Mouse (Mus musculus): ENCODE results near the gene 7420426K07Rik.

Gene 7420426K07Rik

DNA sequence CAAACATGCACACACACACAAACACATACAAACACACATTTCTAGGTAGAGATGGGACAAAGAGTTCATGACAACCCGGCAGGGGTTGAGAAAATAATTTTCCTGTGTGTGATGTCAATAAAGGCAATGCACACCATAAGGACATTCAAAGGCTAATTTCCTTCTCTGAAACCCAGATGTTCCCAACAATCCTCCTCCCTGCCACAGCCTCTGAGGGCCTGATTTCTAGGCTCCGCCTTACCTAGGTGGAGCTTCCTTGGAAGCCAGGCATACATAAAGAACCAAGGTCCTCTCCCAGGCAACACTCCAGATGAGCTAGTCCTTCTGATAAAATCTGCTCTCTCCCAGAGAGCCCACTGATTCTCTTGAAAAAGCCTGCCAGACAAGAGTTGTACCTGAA lies at the start of gene 7420426K07Rik:
7420426K07Rik (plus strand) TSS at position 301 of the 400 bp plus-strand sequence.
- no peak for DNase-seq

DNA sequence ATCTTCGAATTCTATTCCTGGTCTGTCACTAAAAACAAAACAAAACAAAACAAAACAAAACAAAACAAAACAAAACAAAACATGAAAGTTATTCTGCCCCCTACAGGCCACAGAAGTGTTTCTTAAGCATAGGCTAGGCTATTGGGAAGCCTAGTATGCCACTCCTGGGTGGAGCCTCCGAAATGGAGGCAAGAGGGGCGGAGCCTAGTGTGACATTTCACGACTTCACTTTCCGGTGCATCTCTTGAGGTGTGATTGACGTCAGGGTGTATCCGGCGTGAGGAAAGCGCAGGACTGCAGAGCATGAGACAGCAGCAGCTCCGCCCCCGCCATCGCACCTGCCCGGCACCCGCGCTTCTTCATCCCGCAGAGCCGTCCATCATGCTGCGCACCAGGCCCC lies 46.7 kb upstream of the 7420426K07Rik start, which contains the start of gene Prr23a2:
Prr23a2 (plus strand) TSS at position 285 of the 400 bp plus-strand sequence.
- no peak for DNase-seq

DNA sequence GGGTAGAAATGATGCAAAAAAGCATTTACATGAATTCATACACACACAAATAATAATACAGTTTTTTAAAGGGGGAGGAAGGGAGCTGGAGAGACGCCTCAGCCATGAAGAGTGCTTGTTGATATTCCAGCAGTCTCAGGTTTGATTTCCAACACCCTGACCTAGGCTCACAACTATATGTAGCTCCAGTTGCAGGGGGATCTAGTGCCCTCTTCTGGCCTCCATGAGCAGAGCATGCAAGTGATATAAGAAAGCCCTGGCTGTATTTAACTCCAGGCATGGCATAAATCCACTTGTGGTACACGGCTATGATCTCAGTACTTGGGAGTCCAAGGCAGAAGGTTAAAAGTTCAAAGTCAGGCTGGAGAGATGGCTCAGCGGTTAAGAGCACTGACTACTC lies 39.5 kb upstream of the 7420426K07Rik start:
- no peak for DNase-seq

DNA sequence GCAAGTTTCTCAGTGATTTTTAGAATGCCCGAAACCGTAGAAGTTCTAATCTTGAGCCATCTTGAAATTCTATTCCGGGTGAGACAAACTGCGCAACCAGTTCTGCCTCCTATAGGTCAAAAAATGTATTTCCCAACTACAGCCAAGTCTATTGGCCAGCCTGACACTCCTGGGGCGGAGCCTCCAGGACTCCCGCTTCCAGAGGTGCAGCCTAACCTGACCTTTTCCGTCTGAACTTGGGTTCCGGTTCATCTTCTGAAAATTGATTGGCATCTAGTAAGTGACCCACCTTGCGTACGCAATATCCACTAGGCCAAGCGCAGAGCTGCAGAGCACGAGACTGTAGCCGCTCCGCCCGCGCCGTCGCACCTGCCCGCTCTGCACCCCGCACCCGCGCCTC lies 38.3 kb upstream of the 7420426K07Rik start, which contains the start of gene Prr23a3:
Prr23a3 (plus strand) TSS at position 197 of the 400 bp plus-strand sequence.
- DNase-seq = no peak

DNA sequence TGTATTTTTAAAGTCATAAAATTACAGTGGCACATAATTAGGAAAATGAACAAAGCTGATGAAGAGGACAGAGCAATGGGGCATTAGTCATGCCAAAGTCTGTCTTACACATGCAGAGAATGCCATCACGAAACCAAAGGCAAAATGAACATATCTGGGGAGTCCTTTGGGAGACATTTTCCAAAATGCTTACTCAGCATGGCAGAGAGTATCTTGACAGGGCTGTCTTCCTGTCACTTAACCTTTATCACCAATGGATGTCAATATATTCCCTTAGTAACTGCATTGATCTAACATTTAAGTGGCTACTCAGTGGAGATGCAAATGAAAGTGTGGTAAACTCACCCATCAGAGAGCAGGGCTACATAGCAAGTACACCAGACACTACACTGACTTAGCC lies 1.4 kb upstream of the 7420426K07Rik start:
- DNase-seq = no peak

DNA sequence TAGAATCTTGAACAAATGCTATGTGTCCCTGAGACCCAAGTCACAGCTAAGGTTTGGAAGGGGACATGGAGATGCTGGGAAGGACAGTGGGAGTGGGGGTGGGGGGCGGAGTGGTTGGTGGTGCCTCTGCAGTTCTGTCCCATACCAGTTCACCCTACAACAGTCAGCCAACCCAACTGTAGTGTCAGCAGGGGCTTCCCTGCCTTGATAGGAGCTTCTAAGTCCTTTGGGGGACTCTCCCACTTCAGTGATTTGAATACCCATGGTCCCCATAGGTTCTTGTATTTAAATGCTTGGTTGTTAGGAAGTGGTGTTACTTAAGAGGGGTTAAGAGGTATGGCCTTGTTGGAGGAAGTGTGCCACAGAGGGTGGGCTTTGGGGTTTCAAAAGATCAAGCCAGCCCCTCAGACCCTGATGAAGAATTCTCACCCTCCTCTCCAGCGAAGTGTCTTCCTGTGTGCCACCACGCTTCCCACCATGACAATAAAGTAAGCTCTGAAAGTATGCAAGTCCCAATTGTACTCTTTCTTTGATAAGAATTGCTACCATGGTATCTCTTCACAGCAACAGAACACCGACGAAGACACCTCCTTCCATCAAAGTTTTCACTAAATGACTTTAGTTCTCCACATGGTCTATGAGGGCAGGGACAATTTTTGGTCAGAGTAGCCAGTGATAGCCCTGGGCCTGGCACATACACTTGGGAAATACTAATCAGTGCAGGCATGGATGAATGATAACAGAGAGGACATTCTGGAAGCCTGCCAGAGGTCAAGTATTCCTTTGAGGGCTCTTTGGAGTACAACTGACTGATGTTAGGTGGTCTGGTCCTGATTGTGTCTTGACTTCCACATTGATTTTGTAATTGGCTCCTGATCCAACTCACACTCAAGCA lies 18.0 kb downstream of the 7420426K07Rik start:
- DNase-seq = no peak

DNA sequence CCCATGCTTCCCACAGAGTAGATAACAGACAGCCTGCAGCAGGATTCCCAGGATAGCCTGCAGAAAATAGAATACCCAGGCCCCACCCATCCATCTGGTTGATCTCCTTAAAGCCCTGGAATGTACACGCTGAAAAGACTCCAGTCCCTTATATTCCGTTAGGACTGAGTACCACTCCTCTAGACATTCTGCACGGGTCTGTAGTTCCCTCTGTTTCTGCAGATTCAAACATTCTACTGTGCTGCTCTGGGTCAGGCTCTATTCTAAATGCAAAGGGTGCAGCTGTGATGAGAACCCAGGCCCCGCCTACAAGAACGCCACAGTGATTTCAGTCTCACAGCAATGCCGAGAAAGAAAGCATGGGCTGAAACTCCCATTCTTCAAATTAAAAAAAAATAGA lies 20.2 kb downstream of the 7420426K07Rik start:
- no peak for DNase-seq

DNA sequence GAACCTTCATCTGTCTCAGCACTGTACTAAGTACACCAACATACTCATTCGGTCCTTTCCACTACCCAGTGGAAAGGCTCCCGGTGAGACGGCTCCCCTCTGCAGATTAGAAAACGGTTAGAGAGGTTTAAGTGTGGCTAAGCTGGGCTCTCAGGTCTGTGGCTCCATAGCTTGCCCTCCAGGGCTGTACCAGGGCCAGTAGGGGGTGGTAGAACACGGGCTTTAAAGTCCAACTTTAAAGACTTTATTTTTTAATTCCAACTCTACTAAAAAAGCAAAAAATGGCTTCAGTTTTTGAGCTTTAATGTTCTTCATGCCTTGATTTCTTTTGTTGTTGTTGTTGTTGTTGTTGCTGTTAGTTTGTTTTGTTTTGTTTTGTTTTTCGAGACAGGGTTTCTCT lies 21.3 kb downstream of the 7420426K07Rik start:
- DNase-seq = no peak

DNA sequence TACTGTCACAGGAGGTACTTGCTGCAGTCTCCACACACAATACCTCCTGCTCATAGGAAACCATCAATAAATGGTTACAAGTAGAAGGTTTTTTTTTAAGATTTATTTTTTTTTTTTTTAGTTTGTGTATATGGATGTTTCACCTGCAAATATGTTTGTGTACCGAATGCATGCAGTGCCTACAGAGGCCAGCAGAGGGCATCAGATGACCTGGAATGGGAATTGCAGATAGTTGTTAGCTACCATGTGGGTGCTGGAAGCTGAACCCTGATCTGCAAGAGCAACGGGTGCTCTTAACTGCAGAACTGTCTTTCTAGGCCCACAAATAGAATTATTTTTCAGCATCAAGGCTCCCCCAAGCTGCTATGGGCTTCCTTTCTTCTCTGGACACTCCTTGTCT lies 26.6 kb downstream of the 7420426K07Rik start:
- no peak for DNase-seq

DNA sequence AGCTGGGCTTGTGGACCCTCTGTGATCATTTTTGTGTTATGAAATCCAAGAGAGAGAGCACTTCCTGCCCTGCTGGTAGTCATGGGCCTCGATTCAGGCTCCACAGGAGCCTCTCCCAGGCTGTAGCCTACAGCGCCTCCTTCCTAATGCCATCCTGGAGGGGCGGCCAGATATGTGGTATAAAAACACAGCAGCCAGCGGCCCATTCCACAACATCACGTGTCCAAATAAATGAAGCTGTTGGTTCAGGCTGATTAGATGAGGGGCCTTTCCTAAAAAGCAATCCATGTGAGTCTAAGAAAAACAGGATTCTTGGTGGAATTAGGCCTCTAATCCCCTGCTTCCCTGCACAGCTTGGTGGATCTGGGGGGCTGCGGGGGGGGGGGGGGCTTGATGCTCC lies 30.0 kb downstream of the 7420426K07Rik start:
- DNase-seq = no peak

DNA sequence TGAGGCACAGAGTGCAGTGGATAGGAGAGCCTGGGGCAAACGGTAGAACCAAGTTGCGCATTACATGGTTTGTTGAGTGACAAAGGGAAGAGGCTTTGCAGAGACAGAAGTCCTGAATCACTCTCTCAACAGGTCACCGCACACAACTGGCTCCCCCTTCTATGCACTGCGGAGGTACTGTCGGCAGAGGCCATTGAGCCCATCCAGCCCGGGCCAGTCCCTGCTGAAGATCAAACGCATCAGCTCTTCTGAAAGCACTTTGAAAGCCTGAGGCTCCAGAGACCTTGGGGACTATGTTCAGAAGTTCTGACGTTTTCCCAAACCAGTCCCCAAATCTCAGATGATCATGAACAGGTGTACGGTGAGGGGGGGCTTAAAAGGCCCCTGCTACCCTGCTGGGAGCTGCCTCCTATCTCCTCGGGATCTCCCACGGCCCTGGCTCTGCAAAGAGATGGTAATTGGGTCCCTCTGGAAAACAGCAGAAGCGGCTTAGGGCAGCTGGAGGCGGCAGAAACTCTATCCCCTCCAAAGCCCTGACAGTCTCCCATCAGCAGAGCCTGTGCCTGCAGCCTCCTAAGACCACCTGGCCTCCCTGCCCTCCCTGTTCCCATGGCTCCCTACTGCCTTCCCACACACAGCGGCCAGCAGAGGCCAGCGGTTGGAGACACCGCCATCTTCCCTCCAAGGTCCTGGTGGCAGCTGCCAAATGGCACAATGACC lies 32.4 kb downstream of the 7420426K07Rik start:
- no peak for DNase-seq

DNA sequence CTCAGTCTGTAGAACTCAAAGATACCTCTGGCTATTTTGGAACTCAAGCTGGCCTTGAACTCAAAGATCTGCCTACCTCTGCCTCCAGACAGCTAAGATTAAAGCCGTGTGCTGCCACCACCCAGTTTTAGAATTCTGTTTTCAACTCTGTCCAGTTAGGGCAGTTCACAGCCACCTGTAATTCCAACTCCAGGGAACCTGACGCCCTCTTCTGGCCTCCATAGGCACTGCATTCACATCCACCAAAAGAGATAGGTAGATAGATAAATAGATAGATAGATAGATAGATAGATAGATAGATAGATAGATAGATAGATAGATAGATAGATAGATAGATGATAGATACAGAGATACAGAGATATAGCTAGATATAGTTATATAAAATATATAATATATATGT lies 36.4 kb downstream of the 7420426K07Rik start:
- DNase-seq = no peak

DNA sequence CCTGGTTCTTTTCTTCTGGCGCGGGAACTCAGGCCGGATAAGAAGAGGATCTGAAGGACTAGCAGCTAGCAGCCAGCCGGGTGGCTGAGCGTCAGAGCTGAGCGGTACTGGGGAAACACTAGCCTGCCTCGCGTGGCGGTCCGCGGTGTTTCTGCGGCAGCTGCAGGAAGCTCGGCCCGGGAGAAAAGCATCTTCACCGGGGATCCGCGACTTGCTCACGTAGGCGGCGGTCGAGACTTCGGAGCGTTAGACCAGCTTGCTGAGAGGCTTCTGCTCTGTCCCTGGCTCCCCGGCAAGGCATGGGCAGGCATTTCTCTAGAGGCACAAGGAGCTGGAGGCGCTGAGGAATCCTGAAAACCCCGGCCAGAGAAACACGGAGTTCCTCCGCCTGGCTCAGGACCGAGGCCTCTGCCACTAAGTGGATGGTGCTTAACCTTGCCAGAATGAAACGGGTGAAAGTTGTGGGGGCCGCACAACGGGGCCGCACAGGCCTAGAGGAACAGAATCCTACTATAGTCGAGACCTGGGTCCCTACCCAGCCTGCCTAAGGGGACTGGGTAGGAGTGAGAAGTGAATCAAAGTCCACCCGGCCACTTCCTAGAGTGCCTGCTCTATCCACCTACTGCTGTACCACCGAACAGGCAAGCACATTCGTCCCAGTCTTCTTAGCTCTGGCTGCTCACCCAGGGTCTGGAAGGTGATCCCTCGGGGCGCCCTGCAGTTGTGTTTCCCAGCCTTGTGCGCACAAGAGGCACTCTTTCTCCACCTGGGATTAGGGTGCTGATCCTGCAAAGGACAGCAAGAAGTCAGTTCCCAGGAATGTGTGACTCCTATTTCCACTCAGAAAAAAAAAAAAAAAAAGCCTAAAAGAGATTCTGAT lies 49.5 kb downstream of the 7420426K07Rik start:
- DNase-seq = no peak

DNA sequence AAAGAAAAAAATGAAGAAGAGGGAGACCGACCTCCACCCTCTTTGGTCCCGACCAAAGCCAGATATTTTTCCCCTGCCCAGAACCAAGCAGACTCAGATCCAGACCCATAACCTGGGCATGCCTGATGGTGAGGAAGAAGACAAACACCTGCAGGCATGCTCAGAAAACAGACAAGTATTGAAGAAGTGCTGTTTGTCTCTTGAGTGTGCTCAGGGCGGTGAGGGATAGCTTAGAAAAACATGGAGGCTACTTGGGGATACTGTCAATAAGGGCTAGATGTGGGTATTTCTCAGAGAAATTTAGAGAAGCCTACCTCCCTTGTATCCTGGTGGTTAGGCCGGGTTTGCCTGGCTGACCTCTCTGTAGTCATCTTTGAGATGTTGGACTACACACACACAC lies 50.4 kb downstream of the 7420426K07Rik start:
- no peak for DNase-seq

DNA sequence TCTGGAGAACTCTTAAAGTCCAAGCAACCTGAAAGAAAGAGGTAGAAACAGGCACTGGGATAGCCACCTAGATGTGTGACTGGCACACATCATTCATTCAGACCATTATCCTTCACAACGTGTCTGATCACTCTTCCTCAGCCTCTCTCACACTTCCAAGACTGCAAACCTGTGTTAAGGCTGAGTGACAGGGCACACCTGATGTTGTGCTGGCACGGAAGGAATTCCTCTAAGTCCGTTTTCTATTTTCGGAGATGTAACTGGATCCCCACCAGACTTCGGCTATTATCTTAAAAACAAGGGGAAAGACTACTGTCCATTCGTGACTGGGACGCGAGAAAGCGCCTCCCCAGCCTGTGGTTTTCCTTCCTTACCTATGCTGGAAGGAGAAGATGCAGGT lies 50.9 kb downstream of the 7420426K07Rik start:
- no peak for DNase-seq
